Mouse (Mus musculus) right cerebral cortex, postnatal 4 days (tissue): ENCODE measurements around the gene Serf2.
A peak's percentile ranks its signal among the peaks of the same experiment; 100 is the strongest.
"Not testable (repeated sequence)": the region's sequence is repeated elsewhere in the genome, so short reads cannot be mapped to it uniquely, and the experiment has no call there.

Experiments
- DNase-seq: peaks from one replicate; pipeline ENCODE4 v3.0.0-alpha.2; 2022

The Serf2 gene

DNA sequence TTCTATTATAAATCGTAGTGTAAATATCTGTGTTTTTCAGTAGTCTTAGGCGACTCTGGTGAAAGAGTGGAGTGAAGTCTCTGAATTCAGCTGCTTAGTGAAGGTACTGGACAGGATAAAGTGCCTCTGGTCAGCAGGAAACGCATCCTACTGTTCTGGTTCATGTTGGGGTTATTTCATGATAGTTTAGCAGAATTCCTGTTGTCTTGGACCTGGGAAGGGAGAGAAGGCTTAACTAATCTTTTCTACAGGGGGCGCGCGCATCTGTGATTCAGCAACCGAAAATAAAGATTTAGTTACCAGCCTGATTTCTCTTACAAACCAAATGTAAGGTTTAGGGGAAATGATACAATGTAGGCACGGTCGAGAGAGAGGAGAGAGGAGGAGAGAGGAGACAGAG, 859 bp upstream of the Serf2 start:
- peak; percentile 47 for DNase-seq

- DNase-seq = no peak
These were observed 583 bp downstream of the Serf2 start for GRCm38 (mm10) chr2:121449545-121450011.

DNA sequence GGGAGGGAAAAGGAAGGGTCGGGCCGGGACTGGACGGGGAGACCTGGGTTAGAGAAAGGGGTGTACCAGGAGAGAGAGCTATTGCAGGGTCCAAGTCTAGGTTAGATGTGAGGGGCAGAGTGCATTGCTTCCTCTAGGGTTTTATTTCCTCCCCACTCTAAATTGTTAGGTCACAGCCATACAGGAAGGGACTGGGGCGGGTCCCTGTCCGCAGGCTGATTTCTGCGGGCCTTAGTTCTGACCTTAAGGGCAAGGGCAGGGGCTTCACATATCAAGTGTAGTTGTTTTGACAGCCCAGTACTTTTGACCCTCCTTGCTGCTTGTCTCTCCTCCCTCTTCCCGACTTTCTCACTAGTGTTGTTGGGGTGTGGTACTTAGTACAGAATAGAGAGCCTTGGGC, 1.1 kb downstream of the Serf2 start:
- no peak for DNase-seq

GRCm38 (mm10) chr2:121452361-121452760, 3.4 kb downstream of the Serf2 start:
- DNase-seq = no peak

DNA sequence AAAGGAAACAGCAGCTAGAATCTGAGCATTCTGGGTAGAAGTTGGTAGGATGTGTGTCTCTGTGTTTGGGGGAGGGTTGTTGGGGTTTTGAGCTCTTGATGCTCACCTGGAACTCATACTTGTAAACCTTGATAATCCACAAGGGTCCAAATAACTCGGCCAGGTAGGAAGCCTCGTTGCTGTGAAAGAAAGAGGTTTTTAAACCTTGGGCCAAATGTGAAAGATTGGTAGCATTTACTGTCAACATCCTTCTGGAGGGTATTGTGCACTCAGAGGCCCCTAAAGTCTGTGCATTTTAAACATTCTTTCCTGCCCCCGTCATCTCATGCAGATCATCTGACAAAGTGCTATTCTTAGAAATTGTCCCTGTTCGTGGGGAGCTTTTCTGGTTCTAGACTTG, 4.0 kb downstream of the Serf2 start, which contains the start of gene Hypk:
TSS of gene Hypk (plus strand) at position 301 of the 400 bp plus-strand sequence.
- no peak for DNase-seq

DNA sequence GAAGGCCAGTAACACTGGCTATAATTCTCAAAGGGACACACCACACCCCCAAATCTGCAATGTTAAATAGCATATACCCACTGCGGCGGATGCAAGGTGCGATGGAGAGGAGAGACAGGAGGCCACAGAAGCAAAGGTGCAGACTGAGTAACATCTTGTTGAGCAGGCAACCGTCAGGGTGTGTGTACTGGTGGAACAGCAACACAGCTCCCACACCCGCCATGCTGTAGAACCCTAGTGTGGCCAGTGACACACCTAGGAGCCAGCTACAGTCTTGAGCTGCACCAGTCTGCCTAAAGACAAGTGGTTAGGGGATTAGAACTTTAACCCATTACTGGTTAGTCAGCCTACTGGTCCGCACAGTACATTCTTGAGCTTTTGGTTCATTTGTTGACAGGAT, 4.9 kb downstream of the Serf2 start:
- no peak for DNase-seq

GRCm38 (mm10) chr2:121455534-121455933, 6.5 kb downstream of the Serf2 start:
- DNase-seq = no peak

DNA sequence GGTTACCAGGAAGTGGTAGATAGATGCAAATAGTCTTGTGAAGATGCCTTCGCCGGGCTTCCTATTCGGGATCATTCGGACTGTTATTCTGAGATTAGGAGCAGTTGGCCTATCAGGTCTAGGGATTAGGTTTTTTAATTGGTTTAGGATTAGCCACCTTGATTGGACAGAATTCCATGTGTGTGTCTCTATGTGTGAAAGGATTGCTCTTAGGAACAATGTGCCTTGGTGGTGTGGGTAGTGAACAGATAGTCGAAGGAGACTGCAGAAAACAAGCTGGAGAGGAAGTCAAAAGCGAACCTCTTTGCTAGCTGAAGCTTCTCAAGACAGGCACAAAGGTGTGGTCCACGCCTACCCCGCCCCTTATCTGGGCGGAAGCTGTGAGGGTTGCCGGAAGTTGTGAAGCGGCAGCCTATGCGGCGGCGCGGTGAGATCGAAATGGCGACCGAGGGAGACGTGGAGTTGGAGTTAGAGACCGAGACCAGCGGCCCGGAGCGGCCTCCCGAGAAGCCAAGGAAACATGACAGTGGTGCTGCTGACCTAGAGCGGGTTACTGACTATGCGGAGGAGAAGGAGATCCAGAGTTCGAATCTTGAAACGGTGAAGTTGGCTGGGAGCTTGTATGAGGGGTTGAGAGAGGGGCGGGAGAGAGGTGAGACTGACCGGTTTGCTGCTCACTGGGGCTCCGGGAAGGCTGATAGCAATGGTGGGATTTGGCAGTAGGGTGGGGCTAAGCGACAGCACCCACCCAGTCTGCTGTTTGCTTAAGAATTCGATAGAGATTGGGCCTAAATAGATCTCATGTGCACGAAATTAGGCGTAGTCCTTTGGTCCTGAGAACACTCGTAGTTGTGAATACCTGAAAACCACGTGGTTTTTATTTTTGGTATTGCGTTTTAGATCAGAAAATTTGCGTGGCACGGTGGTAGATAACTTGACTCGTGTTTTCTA, 8.0 kb downstream of the Serf2 start, which contains the start of gene Serinc4:
TSS of gene Serinc4 (minus strand) at position 90 of the 951 bp plus-strand sequence.
- peak; percentile 80 for DNase-seq

DNA sequence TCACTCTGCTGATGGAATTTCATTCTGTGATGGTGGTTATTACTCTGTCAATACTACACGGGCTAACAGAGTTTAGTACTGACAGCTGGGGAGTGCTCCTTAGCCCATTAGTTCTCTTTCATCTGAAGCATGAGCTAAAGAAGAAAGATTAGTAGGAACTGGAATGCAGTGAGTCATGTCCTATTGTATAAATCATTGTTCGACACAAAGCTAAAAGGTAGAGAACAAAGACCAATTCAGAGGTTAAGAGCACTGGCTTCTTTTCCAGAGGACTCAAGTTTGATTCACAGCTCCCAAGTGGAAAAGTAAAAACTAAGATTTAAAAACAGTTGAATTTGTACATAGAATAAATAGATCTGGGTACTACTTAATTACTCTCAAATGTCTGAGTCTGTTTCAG, 11.1 kb downstream of the Serf2 start:
- DNase-seq = no peak

GRCm38 (mm10) chr2:121468982-121469381, 20.0 kb downstream of the Serf2 start:
- DNase-seq = not testable (repeated sequence)

- not testable (repeated sequence) for DNase-seq
These were observed 23.8 kb downstream of the Serf2 start for GRCm38 (mm10) chr2:121472783-121473182.

DNA sequence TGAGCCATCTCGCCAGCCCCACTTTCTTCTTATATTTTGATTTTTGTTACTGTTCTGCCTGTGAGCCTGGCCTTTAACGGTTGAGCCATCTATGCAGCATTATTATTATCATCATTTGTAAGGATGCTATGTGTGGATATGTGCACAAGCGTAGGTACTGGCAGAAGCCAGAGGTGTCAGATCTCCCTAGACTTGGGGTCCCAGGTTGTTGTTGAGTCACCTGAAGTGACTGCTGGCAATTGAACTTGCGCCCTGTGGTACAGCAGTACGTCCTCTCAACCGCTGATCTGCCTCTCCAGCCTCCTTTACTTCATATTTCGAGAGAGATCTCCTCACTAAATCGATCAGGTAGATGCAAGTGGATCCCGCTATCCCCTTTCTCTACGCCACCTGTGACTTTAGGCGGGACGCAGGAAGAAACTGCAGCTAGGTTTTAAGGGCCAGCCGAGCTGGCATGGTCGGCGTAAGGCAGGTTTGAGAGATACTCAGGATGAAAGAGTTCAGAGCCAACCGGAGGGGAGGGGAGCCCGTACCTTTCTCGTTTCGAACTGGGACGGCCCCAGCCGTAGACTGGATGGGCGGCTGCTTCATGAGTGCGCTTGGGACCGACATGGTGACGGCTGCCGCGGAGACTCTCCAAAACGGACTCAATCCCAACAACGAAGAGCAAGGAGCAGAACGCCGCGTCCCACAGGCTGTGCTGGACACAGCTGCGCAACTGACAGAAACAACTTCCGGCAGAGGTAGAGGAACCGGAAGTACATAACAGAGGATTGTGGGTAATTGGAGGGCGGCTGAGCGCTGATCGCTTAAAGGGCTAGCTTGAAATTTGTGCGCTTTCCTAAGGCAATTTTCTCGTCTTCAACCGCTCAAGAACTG, 24.5 kb downstream of the Serf2 start, which contains the start of gene Mfap1b:
TSS of gene Mfap1b (minus strand) at position 767 of the 879 bp plus-strand sequence.
- peak; percentile 71 for DNase-seq

- no peak for DNase-seq
These were observed 25.2 kb downstream of the Serf2 start for GRCm38 (mm10) chr2:121474180-121474535.

DNA sequence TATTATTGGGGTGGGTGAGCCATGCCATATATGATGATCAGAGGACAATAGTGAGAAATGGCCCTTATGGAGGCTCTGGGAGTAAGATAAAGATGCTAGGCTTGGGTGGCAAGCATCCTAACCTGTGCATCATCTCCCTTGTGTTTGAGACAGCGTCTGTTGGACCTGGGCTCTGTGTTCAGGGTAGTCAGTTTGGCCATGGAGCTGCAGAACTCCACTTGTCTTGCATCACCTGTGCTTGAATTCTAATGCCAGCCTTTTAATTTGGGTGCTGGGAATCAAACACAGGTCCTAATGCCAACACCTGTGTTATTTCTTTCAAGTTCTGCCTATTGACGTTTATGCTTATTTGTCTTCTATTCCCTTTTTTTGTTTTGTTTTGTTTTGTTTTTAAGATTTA, 26.3 kb downstream of the Serf2 start:
- DNase-seq = not testable (repeated sequence)

- no peak for DNase-seq
These were observed 28.7 kb downstream of the Serf2 start for GRCm38 (mm10) chr2:121477491-121478266.

- no peak for DNase-seq
These were observed 31.5 kb downstream of the Serf2 start for GRCm38 (mm10) chr2:121480498-121480897.

GRCm38 (mm10) chr2:121480916-121481315, 31.9 kb downstream of the Serf2 start:
- not testable (repeated sequence) for DNase-seq

- no peak for DNase-seq
These were observed 34.6 kb downstream of the Serf2 start for GRCm38 (mm10) chr2:121483576-121483975.

- DNase-seq = not testable (repeated sequence)
These were observed 35.4 kb downstream of the Serf2 start for GRCm38 (mm10) chr2:121484403-121484802.

DNA sequence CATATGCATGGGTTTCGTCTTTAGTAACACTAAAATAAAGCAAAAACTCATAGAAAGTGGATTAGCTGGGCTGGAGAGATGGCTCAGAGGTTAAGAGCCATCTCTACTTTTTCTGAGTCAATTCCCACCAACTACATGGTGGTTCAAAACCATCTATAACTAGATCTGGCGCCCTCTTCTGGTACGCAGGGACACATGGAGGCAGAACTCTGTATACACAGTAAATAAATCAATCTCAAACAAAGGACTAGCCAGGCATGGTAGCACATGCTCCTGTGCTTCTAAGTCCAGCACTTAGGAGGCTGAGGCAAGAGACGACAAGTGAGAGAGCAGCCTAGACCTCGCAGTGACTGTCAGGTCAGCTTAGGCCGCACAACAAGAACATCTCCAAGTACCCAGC, 52.6 kb downstream of the Serf2 start:
- not testable (repeated sequence) for DNase-seq

DNA sequence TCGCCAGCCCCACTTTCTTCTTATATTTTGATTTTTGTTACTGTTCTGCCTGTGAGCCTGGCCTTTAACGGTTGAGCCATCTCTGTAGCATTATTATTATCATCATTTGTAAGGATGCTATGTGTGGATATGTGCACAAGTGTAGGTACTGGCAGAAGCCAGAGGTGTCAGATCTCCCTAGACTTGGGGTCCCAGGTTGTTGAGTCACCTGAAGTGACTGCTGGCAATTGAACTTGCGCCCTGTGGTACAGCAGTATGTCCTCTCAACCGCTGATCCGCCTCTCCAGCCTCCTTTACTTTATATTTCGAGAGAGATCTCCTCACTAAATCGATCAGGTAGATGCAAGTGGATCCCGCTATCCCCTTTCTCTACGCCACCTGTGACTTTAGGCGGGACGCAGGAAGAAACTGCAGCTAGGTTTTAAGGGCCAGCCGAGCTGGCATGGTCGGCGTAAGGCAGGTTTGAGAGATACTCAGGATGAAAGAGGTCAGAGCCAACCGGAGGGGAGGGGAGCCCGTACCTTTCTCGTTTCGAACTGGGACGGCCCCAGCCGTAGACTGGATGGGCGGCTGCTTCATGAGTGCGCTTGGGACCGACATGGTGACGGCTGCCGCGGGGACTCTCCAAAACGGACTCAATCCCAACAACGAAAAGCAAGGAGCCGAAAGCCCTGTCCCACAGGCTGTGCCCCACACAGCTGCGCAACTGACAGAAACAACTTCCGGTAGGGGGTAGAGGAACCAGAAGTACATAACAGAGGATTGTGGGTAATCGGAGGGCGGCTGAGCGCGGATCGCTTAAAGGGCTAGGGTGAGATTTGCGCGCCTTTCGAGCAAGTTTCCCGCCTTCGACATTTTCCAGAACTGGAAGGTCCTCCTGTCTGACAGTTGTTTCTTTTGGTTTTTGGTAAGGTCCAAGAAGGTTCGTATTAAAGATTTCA, 57.2 kb downstream of the Serf2 start, which contains the start of the genes Mfap1a and Wdr76:
TSS of gene Mfap1a (minus strand) at position 724 of the 941 bp plus-strand sequence.
TSS of gene Wdr76 (plus strand) at position 782 of the 941 bp plus-strand sequence.
- DNase-seq = peak; percentile 70
